Mouse (Mus musculus) small intestine, adult 2 months (tissue): ENCODE measurements around the gene Gstp3. TPM values are rescaled to one million over a fixed set of nuclear protein-coding genes. Genes with fewer than 3 reads are reported as not detected.

Experiments
- H3K27ac ChIP-seq: fragments of 200-500 bp; 2 replicates; pipeline ENCODE4 v1.5.1; 2012; ENCODE audit warnings: low read depth, low read length, control low read depth, inconsistent platforms; ENCODE audit not compliant: insufficient read depth
- H3K27me3 ChIP-seq: fragments of 200-500 bp; 2 replicates; pipeline ENCODE4 v1.6.1; 2012; ENCODE audit warnings: mild to moderate bottlenecking, moderate library complexity, low read length, inconsistent platforms; ENCODE audit not compliant: control insufficient read depth, insufficient read depth
- H3K36me3 ChIP-seq: fragments of 200-500 bp; 2 replicates; pipeline ENCODE4 v1.6.1; 2012; ENCODE audit warnings: mild to moderate bottlenecking, low read length, control low read depth, inconsistent platforms; ENCODE audit not compliant: control insufficient read depth, insufficient read depth
- H3K4me1 ChIP-seq: fragments of 200-500 bp; 2 replicates; pipeline ENCODE4 v1.6.1; 2012; ENCODE audit warnings: low read length, inconsistent platforms, mixed read lengths; ENCODE audit not compliant: control insufficient read depth, insufficient read depth, insufficient read length
- H3K4me3 ChIP-seq: fragments of 200-500 bp; 2 replicates; pipeline ENCODE4 v1.5.1; 2012; ENCODE audit warnings: low read depth, mild to moderate bottlenecking, control low read depth, inconsistent platforms, low read length, moderate library complexity
- CTCF ChIP-seq: fragments of 200-500 bp; IDR thresholded peaks from 2 replicates; pipeline ENCODE4 v1.5.1; 2012; ENCODE audit warnings: low read depth, mild to moderate bottlenecking, control low read depth, inconsistent platforms, low read length, moderate library complexity, mixed read lengths; ENCODE audit not compliant: insufficient replicate concordance, insufficient read length; ENCODE audit errors: extremely low read depth
- POLR2A ChIP-seq: fragments of 200-500 bp; IDR thresholded peaks from 2 replicates; pipeline ENCODE4 v1.6.1; 2012; ENCODE audit warnings: low read depth, mild to moderate bottlenecking, control low read depth, inconsistent platforms, low read length, moderate library complexity
- WGBS: fragments of 180-500 bp; shearing (Covaris S2); methylation state at CpG from one replicate; pipeline ENCODE4 v1.1.7; 2018; 5-methylcytosine and 5-hydroxymethylcytosine counted together
- polyA plus RNA-seq: library from polyadenylated mRNA; depleted of rRNA; stranded (reverse); fragments of >200 nt; gene quantifications from 2 replicates; pipeline ENCODE4 v1.2.3, GENCODE M21; 2012; rRNA removed

Gene Gstp3
- 11.8 and 15.0 TPM in 2 replicates for polyA plus RNA-seq

- TF ChIP-seq CTCF (no peak), POLR2A (peak; percentile 20; the same call in 1 of the 2 replicates)
Measured at GRCm38 (mm10) chr19:4059069-4059740, at the start of gene Gstp3. Gene Gstp3, minus strand, starts transcription at chr19:4059569.

GRCm38 (mm10) chr19:4108535-4108934, 49.2 kb upstream of the Gstp3 start:
- H3K36me3 ChIP-seq: peaks cover 60% of the 10 kb centered on the region
- peaks cover 16% of the 10 kb centered on the region for H3K4me1 ChIP-seq
- H3K27me3 ChIP-seq: no peaks in the 10 kb centered on the region
- no peak for TF ChIP-seq CTCF
- no peak for TF ChIP-seq POLR2A
- 88% methylated on average over 9 of the region's 9 CpGs for WGBS
- H3K27ac ChIP-seq: no peak overlapping the region
- H3K4me3 ChIP-seq: no peak overlapping the region

More at GRCm38 (mm10) chr19:4059069-4059740, at the start of gene Gstp3:
- no peaks in the 10 kb centered on the region for H3K36me3 ChIP-seq
- H3K4me1 ChIP-seq: peaks cover 43% of the 10 kb centered on the region
- peak within 1 kb of the TSS; percentile 79 for H3K27ac ChIP-seq
- WGBS: 24% methylated on average over 15 of the region's 15 CpGs
- H3K27me3 ChIP-seq: no peaks in the 10 kb centered on the region
- H3K4me3 ChIP-seq: peak within 1 kb of the TSS; percentile 34

- TF ChIP-seq CTCF: no peak
- TF ChIP-seq POLR2A: no peak
- WGBS: 94% methylated on average over 14 of the region's 14 CpGs
- Histone ChIP-seq H3K36me3 (peaks cover 53% of the 10 kb centered on the region), H3K4me1 (no peaks in the 10 kb centered on the region), H3K4me3 (no peak overlapping the region), H3K27me3 (no peaks in the 10 kb centered on the region), H3K27ac (no peak overlapping the region)
Measured at GRCm38 (mm10) chr19:4106654-4107053, 47.3 kb upstream of the Gstp3 start.

GRCm38 (mm10) chr19:4104675-4105194, 45.4 kb upstream of the Gstp3 start:
- TF ChIP-seq POLR2A: no peak
- TF ChIP-seq CTCF: no peak
- no peaks in the 10 kb centered on the region for H3K27me3 ChIP-seq
- no peak overlapping the region for H3K27ac ChIP-seq
- peaks cover 6% of the 10 kb centered on the region for H3K4me1 ChIP-seq
- H3K4me3 ChIP-seq: no peak overlapping the region
- peaks cover 45% of the 10 kb centered on the region for H3K36me3 ChIP-seq
- WGBS: 94% methylated on average over 16 of the region's 16 CpGs

GRCm38 (mm10) chr19:4103792-4104191, 44.4 kb upstream of the Gstp3 start:
- Histone ChIP-seq H3K27me3 (no peaks in the 10 kb centered on the region), H3K27ac (no peak overlapping the region), H3K4me1 (peaks cover 11% of the 10 kb centered on the region), H3K4me3 (no peak overlapping the region), H3K36me3 (peaks cover 43% of the 10 kb centered on the region)
- WGBS: 75% methylated on average over 3 of the region's 3 CpGs
- TF ChIP-seq CTCF (no peak), POLR2A (no peak)

GRCm38 (mm10) chr19:4103294-4103693, 43.9 kb upstream of the Gstp3 start:
- Histone ChIP-seq H3K36me3 (peaks cover 44% of the 10 kb centered on the region), H3K4me1 (peaks cover 16% of the 10 kb centered on the region), H3K27me3 (no peaks in the 10 kb centered on the region), H3K27ac (no peak overlapping the region), H3K4me3 (no peak overlapping the region)
- 96% methylated on average over 18 of the region's 18 CpGs for WGBS
- TF ChIP-seq POLR2A: no peak
- no peak for TF ChIP-seq CTCF

GRCm38 (mm10) chr19:4102626-4103025, 43.3 kb upstream of the Gstp3 start:
- Histone ChIP-seq H3K4me3 (no peak overlapping the region), H3K36me3 (peaks cover 41% of the 10 kb centered on the region), H3K27ac (no peak overlapping the region), H3K4me1 (peaks cover 22% of the 10 kb centered on the region), H3K27me3 (no peaks in the 10 kb centered on the region)
- WGBS: 91% methylated on average over 12 of the region's 12 CpGs
- no peak for TF ChIP-seq CTCF
- TF ChIP-seq POLR2A: no peak
